Mouse (Mus musculus) MEL (cell line): ENCODE results near the gene Slc25a41. TPM values are rescaled to one million over a fixed set of nuclear protein-coding genes. Genes with fewer than 3 reads are reported as not detected.

Source experiments
- DNase-seq: peaks from one replicate; pipeline ENCODE4 v3.0.0; 2011; ENCODE audit warnings: low read depth, low spot score
- H3K27ac ChIP-seq: 2 replicates; pipeline ENCODE4 v1.5.1; 2012; ENCODE audit warnings: low read depth, mild to moderate bottlenecking, control low read depth, low read length, moderate library complexity; ENCODE audit not compliant: control insufficient read depth
- H3K27me3 ChIP-seq, 2 experiments: fragments of 150-350 bp in 1 of 2; sonication (generic) in 1 of 2; 2 replicates each; pipeline ENCODE4 v1.6.1; 2012; ENCODE audit warnings: low read length in 2 of 2, mild to moderate bottlenecking in 2 of 2, improper control_type of control experiment in 1 of 2, moderate library complexity in 1 of 2; ENCODE audit not compliant: insufficient read depth in 2 of 2, control insufficient read depth in 1 of 2
- H3K36me3 ChIP-seq, 2 experiments: 2 replicates each; pipeline ENCODE4 v1.6.1; 2012 to 2014; ENCODE audit warnings: low read length in 2 of 2, improper control_type of control experiment in 1 of 2, inconsistent platforms in 1 of 2, mild to moderate bottlenecking in 1 of 2; ENCODE audit not compliant: insufficient read depth in 2 of 2, control insufficient read depth in 1 of 2
- H3K4me1 ChIP-seq, 2 experiments: fragments of 150-350 bp in 1 of 2; sonication (generic) in 1 of 2; 2 replicates each; pipeline ENCODE4 v1.6.1; 2012; ENCODE audit warnings: low read length in 2 of 2, improper control_type of control experiment in 1 of 2, mild to moderate bottlenecking in 1 of 2; ENCODE audit not compliant: insufficient read depth in 2 of 2, control insufficient read depth in 1 of 2
- H3K4me3 ChIP-seq, 2 experiments: fragments of 150-350 bp in 1 of 2; sonication (generic) in 1 of 2; 2 replicates each; pipeline ENCODE4 v1.5.1; 2012; ENCODE audit warnings: low read depth in 2 of 2, low read length in 2 of 2, mild to moderate bottlenecking in 2 of 2, moderate library complexity in 2 of 2, control low read depth in 1 of 2, improper control_type of control experiment in 1 of 2; ENCODE audit not compliant: control insufficient read depth in 1 of 2, insufficient read depth in 1 of 2
- H3K79me2 ChIP-seq: 2 replicates; pipeline ENCODE4 v1.6.1; 2012; ENCODE audit warnings: mild to moderate bottlenecking, low read length, moderate library complexity; ENCODE audit not compliant: control insufficient read depth, poor library complexity, insufficient read depth
- H3K9ac ChIP-seq: 2 replicates; pipeline ENCODE4 v1.6.1; 2012; ENCODE audit warnings: low read depth, mild to moderate bottlenecking, control low read depth, low read length, moderate library complexity; ENCODE audit not compliant: control insufficient read depth, poor library complexity, severe bottlenecking
- H3K9me3 ChIP-seq: fragments of 150-350 bp; sonication (generic); replicated peaks from 2 replicates; pipeline ENCODE4 v1.6.1; 2012; ENCODE audit warnings: mild to moderate bottlenecking, low read length, improper control_type of control experiment, moderate library complexity; ENCODE audit not compliant: insufficient read depth
- CHD1 ChIP-seq: IDR thresholded peaks from 2 replicates; pipeline ENCODE4 v1.6.1; 2012; ENCODE audit warnings: low read depth, mild to moderate bottlenecking, inconsistent platforms, low read length, improper control_type of control experiment
- CTCF ChIP-seq, 3 experiments: IDR thresholded peaks in 2 of 3; conservative IDR thresholded peaks in 1 of 3; 2 replicates each; pipeline ENCODE4 v1.5.1; 2011 to 2012; ENCODE audit warnings: low read length in 3 of 3, low read depth in 2 of 3, mild to moderate bottlenecking in 2 of 3, improper control_type of control experiment in 1 of 3, inconsistent platforms in 1 of 3, mixed read lengths in 1 of 3, moderate library complexity in 1 of 3; ENCODE audit not compliant: control insufficient read depth in 1 of 3, insufficient read depth in 1 of 3, poor library complexity in 1 of 3, severe bottlenecking in 1 of 3
- ELF1 ChIP-seq: IDR thresholded peaks from 2 replicates; pipeline ENCODE4 v1.6.1; 2014; ENCODE audit warnings: low read depth, mild to moderate bottlenecking, inconsistent platforms, low read length, improper control_type of control experiment, moderate library complexity
- ETS1 ChIP-seq: IDR thresholded peaks from 2 replicates; pipeline ENCODE4 v1.6.1; 2012; ENCODE audit warnings: low read depth, mild to moderate bottlenecking, inconsistent platforms, low read length, improper control_type of control experiment, moderate library complexity
- HCFC1 ChIP-seq: IDR thresholded peaks from 2 replicates; pipeline ENCODE4 v1.6.1; 2012; ENCODE audit warnings: low read depth, mild to moderate bottlenecking, inconsistent platforms, low read length, improper control_type of control experiment, moderate library complexity
- JUND ChIP-seq: IDR thresholded peaks from 2 replicates; pipeline ENCODE4 v1.6.1; 2011; ENCODE audit warnings: low read depth, mild to moderate bottlenecking, improper control_type of control experiment, low read length
- KAT2A ChIP-seq: conservative IDR thresholded peaks from 2 replicates; pipeline ENCODE4 v1.6.1; 2012; ENCODE audit warnings: low read depth, low read length, improper control_type of control experiment, inconsistent platforms
- MAFK ChIP-seq: IDR thresholded peaks from 2 replicates; pipeline ENCODE4 v1.6.1; 2011; ENCODE audit warnings: low read depth, mild to moderate bottlenecking, low read length, improper control_type of control experiment, borderline replicate concordance
- MAX ChIP-seq: IDR thresholded peaks from 2 replicates; pipeline ENCODE4 v1.6.1; 2011; ENCODE audit warnings: low read length, improper control_type of control experiment
- MAZ ChIP-seq: IDR thresholded peaks from 2 replicates; pipeline ENCODE4 v1.6.1; 2012; ENCODE audit warnings: low read depth, mild to moderate bottlenecking, inconsistent platforms, low read length, improper control_type of control experiment
- MEF2A ChIP-seq: IDR thresholded peaks from 2 replicates; pipeline ENCODE4 v1.6.1; 2014; ENCODE audit warnings: low read depth, mild to moderate bottlenecking, inconsistent platforms, low read length, improper control_type of control experiment; ENCODE audit not compliant: poor library complexity, insufficient replicate concordance, severe bottlenecking; ENCODE audit errors: extremely low read depth
- MXI1 ChIP-seq: IDR thresholded peaks from 2 replicates; pipeline ENCODE4 v1.6.1; 2011; ENCODE audit warnings: mild to moderate bottlenecking, low read depth, low read length, improper control_type of control experiment
- MYB ChIP-seq: IDR thresholded peaks from 2 replicates; pipeline ENCODE4 v1.6.1; 2011; ENCODE audit warnings: mild to moderate bottlenecking, low read depth, low read length, improper control_type of control experiment
- MYC ChIP-seq: IDR thresholded peaks from 2 replicates; pipeline ENCODE4 v1.6.1; 2011; ENCODE audit warnings: low read depth, mild to moderate bottlenecking, low read length, improper control_type of control experiment, moderate library complexity
- NELFE ChIP-seq: IDR thresholded peaks from 2 replicates; pipeline ENCODE4 v1.6.1; 2011; ENCODE audit warnings: low read depth, low read length, improper control_type of control experiment
- POLR2A ChIP-seq, 2 experiments: IDR thresholded peaks; 2 replicates each; pipeline ENCODE4 v1.6.1; 2011 to 2012; ENCODE audit warnings: low read length in 2 of 2, mild to moderate bottlenecking in 2 of 2, control low read depth in 1 of 2, improper control_type of control experiment in 1 of 2, low read depth in 1 of 2, moderate library complexity in 1 of 2; ENCODE audit not compliant: control insufficient read depth in 1 of 2, insufficient read depth in 1 of 2, poor library complexity in 1 of 2
- POLR2AphosphoS2 ChIP-seq: IDR thresholded peaks from 2 replicates; pipeline ENCODE4 v1.6.1; 2011; ENCODE audit warnings: low read length, improper control_type of control experiment
- POLR2AphosphoS5 ChIP-seq: IDR thresholded peaks from 2 replicates; pipeline ENCODE4 v1.6.1; 2012; ENCODE audit warnings: low read depth, borderline replicate concordance, mild to moderate bottlenecking, inconsistent platforms, low read length, moderate library complexity, mixed read lengths
- RAD21 ChIP-seq: IDR thresholded peaks from 2 replicates; pipeline ENCODE4 v1.6.1; 2011; ENCODE audit warnings: mild to moderate bottlenecking, low read depth, low read length, improper control_type of control experiment
- RCOR1 ChIP-seq: IDR thresholded peaks from 2 replicates; pipeline ENCODE4 v1.6.1; 2012; ENCODE audit warnings: low read depth, mild to moderate bottlenecking, inconsistent platforms, low read length, improper control_type of control experiment
- SIN3A ChIP-seq: IDR thresholded peaks from 2 replicates; pipeline ENCODE4 v1.6.1; 2012; ENCODE audit warnings: low read length, improper control_type of control experiment, inconsistent platforms
- TAL1 ChIP-seq: IDR thresholded peaks from 2 replicates; pipeline ENCODE4 v1.6.1; 2012; ENCODE audit warnings: mild to moderate bottlenecking, inconsistent platforms, low read length, moderate library complexity, mixed read lengths
- TBP ChIP-seq: IDR thresholded peaks from 2 replicates; pipeline ENCODE4 v1.8.0; 2011; ENCODE audit warnings: low read depth, low read length, improper control_type of control experiment
- TCF12 ChIP-seq: IDR thresholded peaks from 2 replicates; pipeline ENCODE4 v1.6.1; 2014; ENCODE audit warnings: low read depth, mild to moderate bottlenecking, inconsistent platforms, low read length, improper control_type of control experiment, moderate library complexity
- UBTF ChIP-seq: IDR thresholded peaks from 2 replicates; pipeline ENCODE4 v1.6.1; 2012; ENCODE audit warnings: low read depth, mild to moderate bottlenecking, inconsistent platforms, low read length, improper control_type of control experiment, moderate library complexity, borderline replicate concordance; ENCODE audit not compliant: insufficient read depth
- USF1 ChIP-seq: IDR thresholded peaks from 2 replicates; pipeline ENCODE4 v1.6.1; 2014; ENCODE audit warnings: low read depth, mild to moderate bottlenecking, inconsistent platforms, low read length, improper control_type of control experiment, moderate library complexity
- ZKSCAN1 ChIP-seq: IDR thresholded peaks from 2 replicates; pipeline ENCODE4 v1.6.1; 2012; ENCODE audit warnings: low read depth, mild to moderate bottlenecking, inconsistent platforms, low read length, improper control_type of control experiment, moderate library complexity
- polyA plus RNA-seq, 2 experiments: library from polyadenylated mRNA; stranded (reverse) in 1 of 2; unstranded in 1 of 2; fragments of >175 nt in 1 of 2; fragments of >200 nt in 1 of 2; gene quantifications; 2 replicates each; pipeline versions ENCODE4 v1.2.1 to v1.2.4; 2012; ENCODE audit warnings: low replicate concordance in 2 of 2, low read depth in 1 of 2; ENCODE audit not compliant: insufficient read length in 2 of 2, insufficient read depth in 1 of 2, missing spikeins in 1 of 2
- total RNA-seq: library from RNA; depleted of rRNA; stranded (reverse); fragments of 300-350 nt; gene quantifications from 2 replicates; pipeline ENCODE4 v1.2.3, GENCODE M21; 2012

Gene Slc25a41
- total and polyA plus RNA-seq, 3 experiments = 0.08 to 0.15 TPM; not detected in 1

DNA sequence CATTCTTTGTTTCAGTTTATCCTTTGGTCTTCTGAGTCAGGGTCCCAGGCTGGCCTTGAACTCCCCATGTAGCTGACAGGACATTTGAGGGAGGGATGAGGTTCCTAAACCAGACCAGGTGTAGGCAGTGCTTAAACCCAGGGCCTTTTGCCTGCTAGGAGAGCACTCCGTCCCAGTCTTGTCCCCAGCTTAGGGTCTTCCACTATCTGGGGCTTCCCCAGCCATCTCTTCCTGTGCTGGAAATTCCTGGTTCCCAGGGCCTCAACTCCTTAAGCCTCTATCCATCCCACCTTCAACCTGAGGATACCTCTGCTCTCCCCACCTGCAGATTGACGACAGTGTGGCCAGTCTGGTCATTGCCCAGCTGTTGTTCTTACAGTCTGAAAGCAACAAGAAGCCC is 50.5 kb downstream of the Slc25a41 start:
- Histone ChIP-seq H3K9ac (peak overlapping the region; percentile 83), H3K79me2 (peaks cover 17% of the 10 kb centered on the region), H3K4me3 (peak overlapping the region; percentile 72 to 86), H3K9me3 (no peaks in the 10 kb centered on the region), H3K27ac (no peak overlapping the region), H3K4me1 (peaks cover 0 to 11% of the 10 kb centered on the region in 2 experiments; a peak in 2 of 4 replicates), H3K36me3 (peaks cover 2 to 8% of the 10 kb centered on the region in 2 experiments), H3K27me3 (no peaks in the 10 kb centered on the region)
- TF ChIP-seq USF1 (no peak), ZKSCAN1 (no peak), TBP (no peak), TAL1 (no peak), JUND (no peak), MEF2A (no peak), UBTF (no peak), SIN3A (no peak), CHD1 (no peak), MAFK (no peak), CTCF (IDR thresholded peaks at IDR 0.05 in 2 of 3, conservative IDR thresholded peaks at IDR 0.05 in 1 of 3; ENCODE audit: control insufficient read depth in 1 of 3, insufficient read depth in 1 of 3, low read depth in 2 of 3, low read length in 3 of 3, poor library complexity in 1 of 3, severe bottlenecking in 1 of 3) (no peak), RCOR1 (no peak), POLR2AphosphoS2 (no peak), MAZ (no peak)
- DNase-seq = no peak

DNA sequence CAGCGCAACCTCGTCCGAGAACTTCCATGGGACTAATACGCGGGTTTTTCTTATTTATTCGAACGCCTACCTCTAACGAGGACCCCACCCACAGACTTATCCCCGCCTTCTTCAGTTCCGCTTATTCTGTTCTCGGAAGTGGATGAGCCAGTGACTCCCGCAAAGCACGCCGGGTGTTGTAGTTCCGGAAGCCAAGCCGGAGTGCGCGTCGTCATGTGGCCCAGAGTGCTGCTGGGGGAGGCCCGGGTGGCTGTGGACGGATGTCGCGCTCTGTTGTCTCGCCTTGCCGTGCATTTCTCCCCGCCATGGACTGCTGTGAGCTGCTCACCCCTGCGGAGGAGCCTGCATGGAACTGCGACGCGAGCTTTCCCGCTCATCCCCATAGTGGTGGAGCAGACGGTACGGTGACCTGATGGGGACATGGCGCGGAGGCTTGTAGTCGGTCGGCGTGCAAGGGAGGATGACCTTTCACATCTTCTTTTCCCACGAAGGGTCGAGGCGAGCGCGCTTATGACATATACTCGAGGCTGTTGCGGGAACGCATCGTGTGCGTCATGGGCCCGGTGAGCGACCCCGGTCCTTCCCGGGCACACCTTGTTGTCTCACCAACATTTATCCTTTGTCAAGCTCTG is 51.2 kb downstream of the Slc25a41 start, which contains the start of gene Clpp:
Gene Clpp (plus strand): TSS at position 191 of the 632 bp plus-strand sequence.
- Histone ChIP-seq H3K4me1 (peaks cover 0 to 11% of the 10 kb centered on the region in 2 experiments; a peak in 2 of 4 replicates), H3K27me3 (no peaks in the 10 kb centered on the region), H3K9ac (peak within 1 kb of the TSS; percentile 83), H3K27ac (peak within 1 kb of the TSS; percentile 61), H3K4me3 (peak within 1 kb of the TSS; percentile 72 to 86), H3K9me3 (no peaks in the 10 kb centered on the region), H3K79me2 (peaks cover 17% of the 10 kb centered on the region), H3K36me3 (peaks cover 0 to 8% of the 10 kb centered on the region in 2 experiments; a peak in 3 of 4 replicates)
- TF ChIP-seq POLR2A (IDR thresholded peaks at IDR 0.05; ENCODE audit: control insufficient read depth in 1 of 2, insufficient read depth in 1 of 2, low read depth in 1 of 2, low read length in 2 of 2, poor library complexity in 1 of 2) = peak; percentile 70 to 92; a peak in 2 of 4 replicates
- TF ChIP-seq TBP = peak; percentile 78; the same call in 1 of the 2 replicates
- TF ChIP-seq POLR2AphosphoS5 = peak; percentile 54; the same call in 1 of the 2 replicates
- no peak for TF ChIP-seq UBTF
- TF ChIP-seq SIN3A = peak; percentile 93
- TF ChIP-seq RAD21 = no peak
- TF ChIP-seq CHD1 = no peak
- TF ChIP-seq POLR2AphosphoS2 = peak; percentile 73
- TF ChIP-seq ETS1 = 0 out of 2 replicates have a peak, but pooled peaks have one; percentile 33
- peak; percentile 87 for TF ChIP-seq NELFE
- peak; percentile 95 for TF ChIP-seq MXI1
- no peak for TF ChIP-seq MYB
- peak; percentile 93 for TF ChIP-seq KAT2A
- peak; percentile 86 for TF ChIP-seq USF1
- peak; percentile 75 for TF ChIP-seq MYC
- peak; percentile 48; the same call in 1 of the 2 replicates for TF ChIP-seq TCF12
- peak; percentile 96 for TF ChIP-seq HCFC1
- peak; percentile 98 for TF ChIP-seq ELF1
- no peak for TF ChIP-seq MAZ
- TF ChIP-seq MAX = peak; percentile 45
- peak; percentile 98 for DNase-seq
